Mouse (Mus musculus) liver, embryonic 11.5 days (tissue): ENCODE data around the gene Gstz1. TPM values are rescaled to one million over a fixed set of nuclear protein-coding genes. Genes with fewer than 3 reads are reported as not detected.
"Not testable (repeated sequence)": the region's sequence is repeated elsewhere in the genome, so short reads cannot be mapped to it uniquely, and the experiment has no call there.

Experiments
- ATAC-seq: fragments of 200-750 bp; cut with Nextera tagmentation; replicated peaks from 2 replicates; pipeline ENCODE4 v1.8.0; 2017; ENCODE audit warnings: moderate number of reproducible peaks, mild to moderate bottlenecking, moderate TSS enrichment, moderate library complexity; ENCODE audit not compliant: low FRiP score
- DNase-seq: peaks from one replicate; pipeline ENCODE4 v3.0.0-alpha.2; 2017; ENCODE audit warnings: low spot score
- H3K27ac ChIP-seq: fragments of 300-500 bp; sonication (generic); 2 replicates; pipeline ENCODE4 v1.5.1; 2014; ENCODE audit warnings: mild to moderate bottlenecking, low read depth, low read length, control low read depth
- H3K27me3 ChIP-seq: fragments of 300-500 bp; sonication (generic); replicated peaks from 2 replicates; pipeline ENCODE4 v1.6.1; 2014; ENCODE audit warnings: low read length, mixed read lengths; ENCODE audit not compliant: control insufficient read depth, insufficient read depth
- H3K36me3 ChIP-seq: fragments of 300-500 bp; sonication (generic); 2 replicates; pipeline ENCODE4 v1.6.1; 2014; ENCODE audit warnings: mild to moderate bottlenecking, low read length, moderate library complexity, mixed read lengths; ENCODE audit not compliant: control insufficient read depth, insufficient read depth
- H3K4me1 ChIP-seq: fragments of 300-500 bp; sonication (generic); replicated peaks from 2 replicates; pipeline ENCODE4 v1.6.1; 2014; ENCODE audit warnings: low read length, mixed read lengths; ENCODE audit not compliant: control insufficient read depth, insufficient read depth
- H3K4me2 ChIP-seq: fragments of 300-500 bp; sonication (generic); 2 replicates; pipeline ENCODE4 v1.6.1; 2014; ENCODE audit warnings: mild to moderate bottlenecking, control low read depth, moderate library complexity
- H3K4me3 ChIP-seq: fragments of 300-500 bp; sonication (generic); 2 replicates; pipeline ENCODE4 v1.5.1; 2014; ENCODE audit warnings: low read depth, low read length, control low read depth
- H3K9ac ChIP-seq: fragments of 300-500 bp; sonication (generic); 2 replicates; pipeline ENCODE4 v1.6.1; 2014; ENCODE audit warnings: low read depth, low read length, control low read depth
- H3K9me3 ChIP-seq: fragments of 300-500 bp; sonication (generic); 2 replicates; pipeline ENCODE4 v1.6.1; 2016; ENCODE audit warnings: low read length, inconsistent platforms, mixed read lengths; ENCODE audit not compliant: control insufficient read depth
- WGBS: fragments of 180-500 bp; shearing (Covaris S2); extraction: QIAGEN DNeasy Blood & Tissue Kit; methylation state at CpG from one replicate; pipeline ENCODE4 v1.1.7; 2014; 5-methylcytosine and 5-hydroxymethylcytosine counted together
- polyA plus RNA-seq: library from polyadenylated mRNA; unstranded; fragments of >200 nt; fragmentation: Nextera tagmentation; extraction: Ambion mirVana; gene quantifications from 2 replicates; pipeline ENCODE4 v1.2.1, GENCODE M21; 2014

The Gstz1 gene
- polyA plus RNA-seq, 1 experiment from 2014 or later = 76.2 TPM

- ATAC-seq = peak; percentile 97
- under 1% methylated on average over 60 of the region's 61 CpGs for WGBS
- H3K4me2 ChIP-seq = peak within 1 kb of the TSS; percentile 69
- H3K4me1 ChIP-seq = peaks cover 6% of the 10 kb centered on the region
- H3K27ac ChIP-seq = peak within 1 kb of the TSS; percentile 90
- peak; percentile 91 for DNase-seq
- 0 out of 2 replicates have a peak, but pooled peaks cover 4% of the 10 kb centered on the region for H3K9me3 ChIP-seq
- H3K4me3 ChIP-seq = peak within 1 kb of the TSS; percentile 73
- H3K9ac ChIP-seq = peak within 1 kb of the TSS; percentile 88
- peaks cover 4% of the 10 kb centered on the region for H3K36me3 ChIP-seq
- H3K27me3 ChIP-seq = no peaks in the 10 kb centered on the region
These were observed 577 bp downstream of the Gstz1 start, which contains the start of gene Pomt2 for GRCm38 (mm10) chr12:87147395-87148089. TSS of gene Pomt2 (minus strand) at chr12:87147968.

GRCm38 (mm10) chr12:87148136-87148535 lies 1.2 kb downstream of the Gstz1 start:
- WGBS = 17% methylated on average over 15 of the region's 15 CpGs

GRCm38 (mm10) chr12:87149471-87149870 lies 2.5 kb downstream of the Gstz1 start:
- 92% methylated on average over 5 of the region's 5 CpGs for WGBS
- H3K36me3 ChIP-seq = peaks cover 4% of the 10 kb centered on the region
- H3K27ac ChIP-seq = no peak overlapping the region
- 0 out of 2 replicates have a peak, but pooled peaks cover 4% of the 10 kb centered on the region for H3K9me3 ChIP-seq
- no peak overlapping the region for H3K4me3 ChIP-seq
- H3K4me1 ChIP-seq = peaks cover 6% of the 10 kb centered on the region
- H3K4me2 ChIP-seq = no peak overlapping the region
- H3K9ac ChIP-seq = no peak overlapping the region
- H3K27me3 ChIP-seq = no peaks in the 10 kb centered on the region
- ATAC-seq (no peak), DNase-seq (no peak)

More at GRCm38 (mm10) chr12:87148136-87148535, 1.2 kb downstream of the Gstz1 start:
- Histone ChIP-seq H3K9me3 (0 out of 2 replicates have a peak, but pooled peaks cover 4% of the 10 kb centered on the region), H3K36me3 (peaks cover 4% of the 10 kb centered on the region), H3K4me2 (peak overlapping the region; percentile 69), H3K27ac (peak overlapping the region; percentile 90), H3K4me1 (peaks cover 6% of the 10 kb centered on the region), H3K9ac (peak overlapping the region; percentile 88), H3K27me3 (no peaks in the 10 kb centered on the region), H3K4me3 (peak overlapping the region; percentile 73)
- ATAC-seq = no peak
- DNase-seq = no peak

GRCm38 (mm10) chr12:87154448-87154847 lies 7.5 kb downstream of the Gstz1 start:
- not testable (repeated sequence) for DNase-seq, H3K9ac ChIP-seq
- WGBS = 91% methylated on average over 4 of the region's 4 CpGs

GRCm38 (mm10) chr12:87157361-87157760 lies 10.4 kb downstream of the Gstz1 start:
- Histone ChIP-seq H3K27ac (peak overlapping the region; percentile 66; the same call in 1 of the 2 replicates), H3K4me3 (peak overlapping the region; percentile 31), H3K9ac (peak overlapping the region; percentile 43; the same call in 1 of the 2 replicates), H3K27me3 (no peaks in the 10 kb centered on the region), H3K9me3 (no peaks in the 10 kb centered on the region), H3K4me2 (peak overlapping the region; percentile 34; the same call in 1 of the 2 replicates), H3K36me3 (peaks cover 5% of the 10 kb centered on the region; the same call in 1 of the 2 replicates), H3K4me1 (peaks cover 13% of the 10 kb centered on the region)
- peak; percentile 37; the same call in 1 of the 2 replicates for ATAC-seq
- WGBS = 45% methylated on average over 4 of the region's 4 CpGs
- DNase-seq = no peak

More at GRCm38 (mm10) chr12:87154448-87154847, 7.5 kb downstream of the Gstz1 start:
- not testable (repeated sequence) for H3K4me1 ChIP-seq, H3K4me2 ChIP-seq, H3K4me3 ChIP-seq, H3K9me3 ChIP-seq, H3K36me3 ChIP-seq, H3K27ac ChIP-seq, H3K27me3 ChIP-seq, ATAC-seq

- 62% methylated on average over 7 of the region's 7 CpGs for WGBS
- H3K4me1 ChIP-seq = peaks cover 20% of the 10 kb centered on the region
- ATAC-seq (peak; percentile 33; the same call in 1 of the 2 replicates), DNase-seq (peak; percentile 49)
- H3K27ac ChIP-seq = peak overlapping the region; percentile 66; the same call in 1 of the 2 replicates
- H3K9ac ChIP-seq = no peak overlapping the region
- H3K36me3 ChIP-seq = peaks cover 7% of the 10 kb centered on the region; the same call in 1 of the 2 replicates
- H3K9me3 ChIP-seq = no peaks in the 10 kb centered on the region
- H3K4me3 ChIP-seq = peak overlapping the region; percentile 31
- peak overlapping the region; percentile 37 for H3K4me2 ChIP-seq
- no peaks in the 10 kb centered on the region for H3K27me3 ChIP-seq
These were observed 11.1 kb downstream of the Gstz1 start for GRCm38 (mm10) chr12:87158099-87158498.

- H3K9me3 ChIP-seq = no peaks in the 10 kb centered on the region
- ATAC-seq (no peak), DNase-seq (no peak)
- H3K36me3 ChIP-seq = peaks cover 15% of the 10 kb centered on the region; the same call in 1 of the 2 replicates
- H3K4me1 ChIP-seq = peaks cover 22% of the 10 kb centered on the region
- no peak overlapping the region for H3K9ac ChIP-seq
- H3K4me3 ChIP-seq = no peak overlapping the region
- H3K4me2 ChIP-seq = no peak overlapping the region
- peak overlapping the region; percentile 57; the same call in 1 of the 2 replicates for H3K27ac ChIP-seq
- WGBS = 64% methylated on average over 1 of the region's 1 CpGs
- no peaks in the 10 kb centered on the region for H3K27me3 ChIP-seq
These were observed 13.3 kb downstream of the Gstz1 start for GRCm38 (mm10) chr12:87160310-87160709.

- Histone ChIP-seq H3K4me2 (no peak overlapping the region), H3K36me3 (peaks cover 15% of the 10 kb centered on the region; the same call in 1 of the 2 replicates), H3K9me3 (no peaks in the 10 kb centered on the region), H3K9ac (no peak overlapping the region), H3K27me3 (no peaks in the 10 kb centered on the region), H3K27ac (peak overlapping the region; percentile 67), H3K4me3 (no peak overlapping the region), H3K4me1 (peaks cover 22% of the 10 kb centered on the region)
- ATAC-seq = peak; percentile 75
- WGBS = 57% methylated on average over 5 of the region's 5 CpGs
- no peak for DNase-seq
These were observed 13.8 kb downstream of the Gstz1 start for GRCm38 (mm10) chr12:87160815-87161214.
